Mouse (Mus musculus): Measurements from ENCODE around the gene Nmnat2.

The Nmnat2 gene

DNA sequence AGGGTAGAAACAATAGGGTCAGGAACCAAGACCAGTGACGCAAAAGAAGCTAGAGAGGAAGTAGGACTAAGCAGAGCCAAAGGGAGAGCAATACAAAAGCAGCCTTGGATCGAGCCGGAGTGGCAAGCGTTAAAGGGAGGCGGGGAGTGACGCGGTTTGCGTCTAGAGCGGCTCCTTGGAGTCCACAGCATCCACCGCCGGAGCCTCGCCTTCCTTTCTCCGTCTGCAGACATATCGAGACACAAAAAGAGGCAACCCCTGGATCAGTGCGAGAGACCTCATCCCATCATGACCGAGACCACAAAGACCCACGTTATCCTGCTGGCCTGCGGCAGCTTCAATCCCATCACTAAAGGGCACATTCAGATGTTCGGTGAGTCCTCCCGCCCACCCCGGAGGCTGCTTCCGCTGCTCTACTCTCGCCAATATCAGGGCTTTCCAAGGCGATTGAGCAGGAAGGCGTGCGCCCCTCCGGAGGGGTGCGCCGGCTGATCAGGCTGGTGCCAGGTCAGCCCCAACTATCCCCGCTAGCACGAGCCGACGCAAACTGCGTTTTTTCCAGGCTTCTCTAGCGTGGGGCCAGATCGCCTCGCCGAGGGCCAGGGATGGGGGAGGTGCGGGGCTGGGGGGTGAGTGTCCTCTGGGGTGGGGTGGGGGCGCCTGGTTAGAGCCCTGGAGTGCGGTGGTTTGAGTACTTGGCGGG lies at the start of gene Nmnat2:
Nmnat2 (plus strand) TSS at position 173 of the 703 bp plus-strand sequence.
- H3K27me3 ChIP-seq (ENCODE audit: control insufficient read depth, insufficient read depth, low read length, poor library complexity, severe bottlenecking), result no peaks in the 10 kb centered on the region

DNA sequence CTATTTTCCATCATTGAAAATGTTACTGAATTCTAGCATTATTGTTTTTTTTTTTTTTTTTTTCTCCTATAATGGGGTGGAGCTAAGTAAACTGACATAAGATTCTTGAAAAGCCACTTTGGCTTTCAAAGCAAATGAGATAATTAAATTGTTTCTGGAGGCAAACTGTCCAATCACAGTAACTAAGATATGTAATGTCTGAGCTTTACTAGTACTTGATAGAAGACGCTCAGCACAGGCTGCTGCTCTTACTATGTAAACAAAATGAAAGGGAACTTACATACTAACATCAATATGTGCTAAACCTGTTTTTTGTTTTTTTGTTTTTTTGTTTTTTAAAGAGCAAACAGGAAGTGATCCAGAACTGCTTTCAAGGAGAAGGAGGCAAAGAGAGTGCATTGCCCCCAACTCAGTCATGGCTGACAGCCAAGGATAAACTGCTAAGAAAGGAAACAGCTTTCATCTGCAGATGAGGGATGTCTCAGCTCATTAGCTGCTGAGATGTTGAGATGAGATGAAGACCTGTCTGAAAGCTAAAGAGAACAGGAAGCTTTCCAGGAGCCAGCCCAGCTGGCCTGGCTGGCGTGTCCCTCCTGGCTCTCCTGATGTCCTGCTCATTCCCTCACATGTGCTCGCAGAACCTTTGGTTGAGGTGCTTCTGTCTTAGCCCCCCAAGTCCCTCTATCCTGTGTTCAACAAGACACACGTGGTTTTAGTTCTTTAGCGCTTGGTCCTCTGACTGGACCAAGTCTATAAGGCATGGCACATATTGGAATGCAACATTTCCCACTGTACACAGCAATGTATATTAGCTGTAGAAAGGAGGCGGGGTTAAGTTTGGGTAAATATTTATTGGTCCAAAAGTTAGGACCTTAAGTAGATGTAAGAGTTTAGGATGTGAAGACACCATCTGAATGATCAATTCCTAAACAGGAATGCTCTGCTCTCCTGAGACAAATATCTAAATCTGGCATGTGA lies 41.0 kb upstream of the Nmnat2 start:
- Histone ChIP-seq H3K27me3 (ENCODE audit: control insufficient read depth, insufficient read depth, low read length, poor library complexity, severe bottlenecking) (no peaks in the 10 kb centered on the region), H3K36me3 (ENCODE audit: control insufficient read depth, insufficient read depth, low read length, poor library complexity, severe bottlenecking) (no peaks in the 10 kb centered on the region)
- no peak for DNase-seq (ENCODE audit: low read depth, low spot score)

More for the DNA sequence above, at the start of gene Nmnat2:
- DNase-seq (ENCODE audit: low read depth, low spot score), result no peak
- no peaks in the 10 kb centered on the region for H3K36me3 ChIP-seq (ENCODE audit: control insufficient read depth, insufficient read depth, low read length, poor library complexity, severe bottlenecking)

GRCm38 (mm10) chr1:152915766-152916165 lies 39.0 kb upstream of the Nmnat2 start:
- DNase-seq (ENCODE audit: low read depth, low spot score), result no peak
- no peaks in the 10 kb centered on the region for H3K27me3 ChIP-seq (ENCODE audit: control insufficient read depth, insufficient read depth, low read length, poor library complexity, severe bottlenecking)
- H3K36me3 ChIP-seq (ENCODE audit: control insufficient read depth, insufficient read depth, low read length, poor library complexity, severe bottlenecking), result no peaks in the 10 kb centered on the region

- H3K36me3 ChIP-seq (ENCODE audit: control insufficient read depth, insufficient read depth, low read length, poor library complexity, severe bottlenecking), result no peaks in the 10 kb centered on the region
- DNase-seq (ENCODE audit: low read depth, low spot score), result no peak
- no peaks in the 10 kb centered on the region for H3K27me3 ChIP-seq (ENCODE audit: control insufficient read depth, insufficient read depth, low read length, poor library complexity, severe bottlenecking)
Observed at GRCm38 (mm10) chr1:152916936-152917335, 37.9 kb upstream of the Nmnat2 start.

GRCm38 (mm10) chr1:152917626-152918025 lies 37.2 kb upstream of the Nmnat2 start:
- no peak for DNase-seq (ENCODE audit: low read depth, low spot score)
- H3K36me3 ChIP-seq (ENCODE audit: control insufficient read depth, insufficient read depth, low read length, poor library complexity, severe bottlenecking), result no peaks in the 10 kb centered on the region
- no peaks in the 10 kb centered on the region for H3K27me3 ChIP-seq (ENCODE audit: control insufficient read depth, insufficient read depth, low read length, poor library complexity, severe bottlenecking)

DNA sequence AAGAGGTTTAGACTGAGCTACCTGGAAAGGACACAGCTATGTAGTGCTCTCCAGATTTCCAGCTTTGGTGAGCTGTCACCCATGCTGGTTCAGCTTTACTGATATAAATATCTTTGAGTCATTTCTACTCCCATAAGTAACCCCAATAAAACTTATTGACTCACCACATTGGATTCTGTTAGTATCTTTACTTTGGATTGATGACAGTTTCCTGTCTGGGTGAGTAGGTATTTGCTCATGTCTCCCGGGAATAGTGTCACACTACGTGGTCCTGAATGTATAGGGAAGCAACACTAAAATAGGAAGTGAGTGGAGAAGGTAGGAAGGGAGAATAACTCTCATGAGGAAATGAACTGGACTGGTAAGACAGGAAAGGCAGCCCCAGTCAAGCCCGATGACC lies 33.0 kb upstream of the Nmnat2 start:
- Histone ChIP-seq H3K36me3 (ENCODE audit: control insufficient read depth, insufficient read depth, low read length, poor library complexity, severe bottlenecking) (no peaks in the 10 kb centered on the region), H3K27me3 (ENCODE audit: control insufficient read depth, insufficient read depth, low read length, poor library complexity, severe bottlenecking) (no peaks in the 10 kb centered on the region)
- DNase-seq (ENCODE audit: low read depth, low spot score), result no peak

GRCm38 (mm10) chr1:152933962-152934361 lies 20.8 kb upstream of the Nmnat2 start:
- Histone ChIP-seq H3K27me3 (ENCODE audit: control insufficient read depth, insufficient read depth, low read length, poor library complexity, severe bottlenecking) (no peaks in the 10 kb centered on the region), H3K36me3 (ENCODE audit: control insufficient read depth, insufficient read depth, low read length, poor library complexity, severe bottlenecking) (no peaks in the 10 kb centered on the region)
- DNase-seq (ENCODE audit: low read depth, low spot score), result peak; percentile 4

GRCm38 (mm10) chr1:152935476-152935875 lies 19.3 kb upstream of the Nmnat2 start:
- Histone ChIP-seq H3K27me3 (ENCODE audit: control insufficient read depth, insufficient read depth, low read length, poor library complexity, severe bottlenecking) (no peaks in the 10 kb centered on the region), H3K36me3 (ENCODE audit: control insufficient read depth, insufficient read depth, low read length, poor library complexity, severe bottlenecking) (no peaks in the 10 kb centered on the region)
- DNase-seq (ENCODE audit: low read depth, low spot score), result no peak

GRCm38 (mm10) chr1:152936365-152936764 lies 18.4 kb upstream of the Nmnat2 start:
- no peaks in the 10 kb centered on the region for H3K27me3 ChIP-seq (ENCODE audit: control insufficient read depth, insufficient read depth, low read length, poor library complexity, severe bottlenecking)
- no peak for DNase-seq (ENCODE audit: low read depth, low spot score)
- no peaks in the 10 kb centered on the region for H3K36me3 ChIP-seq (ENCODE audit: control insufficient read depth, insufficient read depth, low read length, poor library complexity, severe bottlenecking)

- DNase-seq (ENCODE audit: low read depth, low spot score), result no peak
- H3K27me3 ChIP-seq (ENCODE audit: control insufficient read depth, insufficient read depth, low read length, poor library complexity, severe bottlenecking), result no peaks in the 10 kb centered on the region
Observed at GRCm38 (mm10) chr1:152942977-152943376, 11.8 kb upstream of the Nmnat2 start.

GRCm38 (mm10) chr1:152954167-152954566 lies 626 bp upstream of the Nmnat2 start:
- no peak for DNase-seq (ENCODE audit: low read depth, low spot score)
- H3K27me3 ChIP-seq (ENCODE audit: control insufficient read depth, insufficient read depth, low read length, poor library complexity, severe bottlenecking), result no peaks in the 10 kb centered on the region
- H3K36me3 ChIP-seq (ENCODE audit: control insufficient read depth, insufficient read depth, low read length, poor library complexity, severe bottlenecking), result no peaks in the 10 kb centered on the region

More at GRCm38 (mm10) chr1:152942977-152943376, 11.8 kb upstream of the Nmnat2 start:
- no peaks in the 10 kb centered on the region for H3K36me3 ChIP-seq (ENCODE audit: control insufficient read depth, insufficient read depth, low read length, poor library complexity, severe bottlenecking)

GRCm38 (mm10) chr1:152955564-152956211 lies 895 bp downstream of the Nmnat2 start:
- Histone ChIP-seq H3K27me3 (ENCODE audit: control insufficient read depth, insufficient read depth, low read length, poor library complexity, severe bottlenecking) (no peaks in the 10 kb centered on the region), H3K36me3 (ENCODE audit: control insufficient read depth, insufficient read depth, low read length, poor library complexity, severe bottlenecking) (no peaks in the 10 kb centered on the region)
- DNase-seq (ENCODE audit: low read depth, low spot score), result no peak

GRCm38 (mm10) chr1:152956221-152956620 lies 1.4 kb downstream of the Nmnat2 start:
- peak; percentile 6 for DNase-seq (ENCODE audit: low read depth, low spot score)
- H3K27me3 ChIP-seq (ENCODE audit: control insufficient read depth, insufficient read depth, low read length, poor library complexity, severe bottlenecking), result no peaks in the 10 kb centered on the region
- no peaks in the 10 kb centered on the region for H3K36me3 ChIP-seq (ENCODE audit: control insufficient read depth, insufficient read depth, low read length, poor library complexity, severe bottlenecking)

GRCm38 (mm10) chr1:152964344-152964743 lies 9.6 kb downstream of the Nmnat2 start:
- no peak for DNase-seq (ENCODE audit: low read depth, low spot score)
- Histone ChIP-seq H3K36me3 (ENCODE audit: control insufficient read depth, insufficient read depth, low read length, poor library complexity, severe bottlenecking) (no peaks in the 10 kb centered on the region), H3K27me3 (ENCODE audit: control insufficient read depth, insufficient read depth, low read length, poor library complexity, severe bottlenecking) (no peaks in the 10 kb centered on the region)

DNA sequence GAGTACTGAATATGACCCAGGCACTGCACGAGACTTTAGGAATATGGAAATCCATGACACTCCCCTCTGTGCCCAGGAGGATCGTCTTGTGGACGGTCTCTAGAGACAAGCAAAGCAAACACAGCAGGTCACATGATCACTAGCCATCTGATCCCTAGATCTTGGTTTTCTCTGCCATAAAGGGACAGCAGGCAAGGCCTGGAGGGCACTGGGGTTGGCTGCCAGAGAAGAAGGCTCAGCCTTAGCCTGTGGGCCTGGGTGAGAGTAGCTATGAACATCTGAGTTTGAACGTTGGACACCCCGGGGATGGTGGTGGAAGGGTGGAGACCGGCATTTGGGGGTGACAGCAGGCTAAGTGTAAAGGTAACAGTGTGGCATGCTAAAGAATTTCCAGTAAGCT lies 11.4 kb downstream of the Nmnat2 start:
- no peak for DNase-seq (ENCODE audit: low read depth, low spot score)
- Histone ChIP-seq H3K36me3 (ENCODE audit: control insufficient read depth, insufficient read depth, low read length, poor library complexity, severe bottlenecking) (no peaks in the 10 kb centered on the region), H3K27me3 (ENCODE audit: control insufficient read depth, insufficient read depth, low read length, poor library complexity, severe bottlenecking) (no peaks in the 10 kb centered on the region)

All from splenic B cell, adult 2 months (primary cell).